Mouse (Mus musculus) brown adipose tissue, adult 24 weeks (tissue): ENCODE measurements around the gene Lrig1. TPM values are rescaled to one million over a fixed set of nuclear protein-coding genes. Genes with fewer than 3 reads are reported as not detected.
A peak's percentile ranks its signal among the peaks of the same experiment; 100 is the strongest.

Experiments
- H3K27ac ChIP-seq: fragments of 200-500 bp; replicated peaks from 2 replicates; pipeline ENCODE4 v1.5.1; 2012; ENCODE audit warnings: low read depth, mild to moderate bottlenecking, low read length
- H3K4me1 ChIP-seq: fragments of 200-500 bp; 2 replicates; pipeline ENCODE4 v1.6.1; 2012; ENCODE audit warnings: low read length, mixed read lengths; ENCODE audit not compliant: control insufficient read depth, insufficient read depth, insufficient read length
- H3K4me3 ChIP-seq: fragments of 200-500 bp; 2 replicates; pipeline ENCODE4 v1.5.1; 2012; ENCODE audit warnings: low read depth, mild to moderate bottlenecking, low read length, moderate library complexity; ENCODE audit not compliant: insufficient read depth
- polyA plus RNA-seq: library from polyadenylated mRNA; stranded (reverse); fragments of >200 nt; gene quantifications from 2 replicates; pipeline ENCODE4 v1.2.4, GENCODE M21; 2012; ENCODE audit not compliant: missing spikeins, insufficient read depth, insufficient read length

Gene Lrig1
- polyA plus RNA-seq, 1 experiment = 23.3 TPM

GRCm38 (mm10) chr6:94707254-94707653, 7.3 kb upstream of the Lrig1 start:
- Histone ChIP-seq H3K4me1 (no peaks in the 10 kb centered on the region), H3K27ac (no peak overlapping the region), H3K4me3 (no peak overlapping the region)

GRCm38 (mm10) chr6:94705931-94706330, 6.0 kb upstream of the Lrig1 start:
- Histone ChIP-seq H3K4me1 (no peaks in the 10 kb centered on the region), H3K4me3 (no peak overlapping the region), H3K27ac (no peak overlapping the region)

GRCm38 (mm10) chr6:94702993-94703392, 3.0 kb upstream of the Lrig1 start:
- Histone ChIP-seq H3K27ac (no peak overlapping the region), H3K4me3 (no peak overlapping the region), H3K4me1 (no peaks in the 10 kb centered on the region)

- Histone ChIP-seq H3K4me3 (peak overlapping the region; percentile 53), H3K4me1 (0 out of 2 replicates have a peak, but pooled peaks cover 3% of the 10 kb centered on the region), H3K27ac (peak overlapping the region; percentile 50)
Measured at GRCm38 (mm10) chr6:94701071-94701470, 1.1 kb upstream of the Lrig1 start.

GRCm38 (mm10) chr6:94700612-94701011, 654 bp upstream of the Lrig1 start:
- Histone ChIP-seq H3K4me1 (peaks cover 7% of the 10 kb centered on the region), H3K27ac (peak overlapping the region; percentile 50), H3K4me3 (peak overlapping the region; percentile 53)

- Histone ChIP-seq H3K4me3 (peak overlapping the region; percentile 84), H3K27ac (no peak overlapping the region; the same call in 1 of the 2 replicates), H3K4me1 (peaks cover 16% of the 10 kb centered on the region)
Measured at GRCm38 (mm10) chr6:94699173-94699987, 578 bp downstream of the Lrig1 start.

- H3K27ac ChIP-seq = peak overlapping the region; percentile 6
- peaks cover 16% of the 10 kb centered on the region for H3K4me1 ChIP-seq
- peak overlapping the region; percentile 84 for H3K4me3 ChIP-seq
Measured at GRCm38 (mm10) chr6:94698509-94699172, 1.3 kb downstream of the Lrig1 start.

GRCm38 (mm10) chr6:94697423-94697822, 2.5 kb downstream of the Lrig1 start:
- Histone ChIP-seq H3K4me1 (peaks cover 16% of the 10 kb centered on the region), H3K27ac (no peak overlapping the region), H3K4me3 (no peak overlapping the region)

GRCm38 (mm10) chr6:94696182-94697080, 3.5 kb downstream of the Lrig1 start:
- no peak overlapping the region for H3K4me3 ChIP-seq
- peaks cover 20% of the 10 kb centered on the region for H3K4me1 ChIP-seq
- no peak overlapping the region for H3K27ac ChIP-seq

GRCm38 (mm10) chr6:94695121-94695930, 4.6 kb downstream of the Lrig1 start:
- Histone ChIP-seq H3K4me1 (peaks cover 20% of the 10 kb centered on the region), H3K4me3 (no peak overlapping the region), H3K27ac (peak overlapping the region; percentile 13; the same call in 1 of the 2 replicates)

- H3K4me3 ChIP-seq = no peak overlapping the region
- peaks cover 22% of the 10 kb centered on the region for H3K4me1 ChIP-seq
- no peak overlapping the region for H3K27ac ChIP-seq
Measured at GRCm38 (mm10) chr6:94694481-94694880, 5.5 kb downstream of the Lrig1 start.

- Histone ChIP-seq H3K4me3 (no peak overlapping the region), H3K4me1 (peaks cover 22% of the 10 kb centered on the region), H3K27ac (no peak overlapping the region)
Measured at GRCm38 (mm10) chr6:94693091-94693490, 6.9 kb downstream of the Lrig1 start.

- H3K27ac ChIP-seq = no peak overlapping the region
- H3K4me3 ChIP-seq = no peak overlapping the region
- H3K4me1 ChIP-seq = peaks cover 26% of the 10 kb centered on the region
Measured at GRCm38 (mm10) chr6:94692003-94692402, 8.0 kb downstream of the Lrig1 start.

GRCm38 (mm10) chr6:94690247-94690646, 9.7 kb downstream of the Lrig1 start:
- H3K4me3 ChIP-seq = no peak overlapping the region
- no peak overlapping the region for H3K27ac ChIP-seq
- H3K4me1 ChIP-seq = peaks cover 26% of the 10 kb centered on the region
